Mouse (Mus musculus) embryonic facial prominence, embryonic 15.5 days (tissue): ENCODE results near the gene Hspb7. TPM values are rescaled to one million over a fixed set of nuclear protein-coding genes. Genes with fewer than 3 reads are reported as not detected.

Experiments
- ATAC-seq: fragments of 200-750 bp; cut with Nextera tagmentation; 2 replicates; pipeline ENCODE4 v1.8.0; 2017; ENCODE audit warnings: low read depth, moderate TSS enrichment; ENCODE audit not compliant: insufficient number of reproducible peaks, low FRiP score, low TSS enrichment
- H3K27ac ChIP-seq: fragments of 300-500 bp; sonication (generic); replicated peaks from 2 replicates; pipeline ENCODE4 v1.5.1; 2015; ENCODE audit warnings: mild to moderate bottlenecking, inconsistent platforms
- H3K27me3 ChIP-seq: fragments of 300-500 bp; sonication (generic); 2 replicates; pipeline ENCODE4 v1.6.1; 2015; ENCODE audit warnings: inconsistent platforms
- H3K36me3 ChIP-seq: fragments of 300-500 bp; sonication (generic); 2 replicates; pipeline ENCODE4 v1.6.1; 2015; ENCODE audit warnings: mild to moderate bottlenecking, inconsistent platforms
- H3K4me1 ChIP-seq: fragments of 300-500 bp; sonication (generic); 2 replicates; pipeline ENCODE4 v1.6.1; 2015; ENCODE audit warnings: inconsistent platforms
- H3K4me2 ChIP-seq: fragments of 300-500 bp; sonication (generic); replicated peaks from 2 replicates; pipeline ENCODE4 v1.6.1; 2015; ENCODE audit warnings: mild to moderate bottlenecking, inconsistent platforms
- H3K4me3 ChIP-seq: fragments of 300-500 bp; sonication (generic); replicated peaks from 2 replicates; pipeline ENCODE4 v1.5.1; 2015; ENCODE audit warnings: mild to moderate bottlenecking, inconsistent platforms
- H3K9ac ChIP-seq: fragments of 300-500 bp; sonication (generic); 2 replicates; pipeline ENCODE4 v1.6.1; 2015; ENCODE audit warnings: inconsistent platforms
- H3K9me3 ChIP-seq: fragments of 300-500 bp; sonication (generic); replicated peaks from 2 replicates; pipeline ENCODE4 v1.6.1; 2016; ENCODE audit warnings: inconsistent platforms
- WGBS: fragments of 180-500 bp; shearing (Covaris S2); methylation state at CpG from one replicate; pipeline ENCODE4 v1.1.7; 2015; 5-methylcytosine and 5-hydroxymethylcytosine counted together
- polyA plus RNA-seq: library from polyadenylated mRNA; unstranded; fragments of >200 nt; fragmentation: Nextera tagmentation; extraction: Ambion mirVana; gene quantifications from 2 replicates; pipeline ENCODE4 v1.2.1, GENCODE M21; 2015

Hspb7 gene
- polyA plus RNA-seq, 1 experiment from 2014 or later, result 2.4 TPM

DNA sequence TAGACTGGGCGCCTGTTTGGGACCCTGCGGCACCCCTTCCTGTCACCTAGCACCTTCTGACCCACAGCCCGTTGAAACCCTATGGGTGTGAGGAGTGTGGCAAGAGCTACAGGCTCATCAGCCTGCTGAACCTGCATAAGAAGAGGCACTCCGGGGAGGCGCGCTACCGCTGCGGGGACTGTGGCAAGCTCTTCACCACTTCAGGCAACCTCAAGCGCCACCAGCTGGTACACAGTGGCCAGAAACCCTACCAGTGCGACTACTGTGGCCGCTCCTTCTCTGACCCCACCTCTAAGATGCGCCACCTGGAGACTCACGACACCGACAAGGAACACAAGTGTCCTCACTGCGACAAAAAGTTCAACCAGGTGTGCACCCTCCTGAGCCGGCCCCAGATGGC lies 44.1 kb downstream of the Hspb7 start:
- 80% methylated on average over 16 of the region's 16 CpGs for WGBS
- no peak for ATAC-seq
- Histone ChIP-seq H3K36me3 (peaks cover 76% of the 10 kb centered on the region), H3K4me3 (no peak overlapping the region), H3K9ac (no peak overlapping the region), H3K27ac (no peak overlapping the region), H3K27me3 (no peaks in the 10 kb centered on the region), H3K4me1 (0 out of 2 replicates have a peak, but pooled peaks cover 9% of the 10 kb centered on the region), H3K9me3 (no peaks in the 10 kb centered on the region), H3K4me2 (no peak overlapping the region)

DNA sequence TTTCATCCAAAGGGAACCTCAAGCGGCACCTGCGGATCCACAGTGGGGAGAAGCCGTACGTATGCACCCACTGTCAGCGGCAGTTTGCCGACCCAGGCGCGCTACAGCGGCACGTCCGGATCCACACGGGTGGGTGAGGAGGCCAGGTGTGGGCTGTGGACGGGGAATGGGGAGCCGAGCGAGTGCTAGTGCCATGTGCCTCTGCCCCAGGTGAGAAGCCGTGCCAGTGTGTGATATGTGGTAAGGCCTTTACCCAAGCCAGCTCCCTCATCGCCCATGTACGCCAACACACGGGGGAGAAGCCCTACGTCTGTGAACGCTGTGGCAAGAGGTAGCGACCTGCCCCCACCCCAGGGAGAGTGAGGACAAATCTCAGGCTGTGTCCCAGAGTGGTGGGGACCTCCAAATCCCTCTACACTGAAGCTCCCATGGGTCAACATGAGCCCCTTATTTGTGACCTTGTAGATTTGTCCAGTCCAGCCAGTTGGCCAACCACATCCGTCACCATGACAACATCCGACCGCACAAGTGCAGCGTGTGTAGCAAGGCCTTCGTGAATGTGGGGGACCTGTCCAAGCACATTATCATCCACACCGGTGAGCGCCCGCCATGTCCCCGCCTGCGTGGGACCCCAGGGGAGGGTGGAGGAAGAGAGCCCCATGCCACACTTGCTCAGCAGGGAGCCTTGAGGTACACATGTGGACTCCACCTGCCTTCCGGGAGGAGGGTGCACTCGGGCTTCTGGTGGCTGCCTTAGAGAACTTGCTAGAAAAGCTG lies 45.1 kb downstream of the Hspb7 start:
- WGBS, result 89% methylated on average over 34 of the region's 34 CpGs
- Histone ChIP-seq H3K36me3 (peaks cover 86% of the 10 kb centered on the region), H3K4me1 (0 out of 2 replicates have a peak, but pooled peaks cover 9% of the 10 kb centered on the region), H3K4me3 (no peak overlapping the region), H3K27me3 (no peaks in the 10 kb centered on the region), H3K9ac (no peak overlapping the region), H3K4me2 (no peak overlapping the region), H3K9me3 (no peaks in the 10 kb centered on the region), H3K27ac (no peak overlapping the region)
- ATAC-seq, result no peak

DNA sequence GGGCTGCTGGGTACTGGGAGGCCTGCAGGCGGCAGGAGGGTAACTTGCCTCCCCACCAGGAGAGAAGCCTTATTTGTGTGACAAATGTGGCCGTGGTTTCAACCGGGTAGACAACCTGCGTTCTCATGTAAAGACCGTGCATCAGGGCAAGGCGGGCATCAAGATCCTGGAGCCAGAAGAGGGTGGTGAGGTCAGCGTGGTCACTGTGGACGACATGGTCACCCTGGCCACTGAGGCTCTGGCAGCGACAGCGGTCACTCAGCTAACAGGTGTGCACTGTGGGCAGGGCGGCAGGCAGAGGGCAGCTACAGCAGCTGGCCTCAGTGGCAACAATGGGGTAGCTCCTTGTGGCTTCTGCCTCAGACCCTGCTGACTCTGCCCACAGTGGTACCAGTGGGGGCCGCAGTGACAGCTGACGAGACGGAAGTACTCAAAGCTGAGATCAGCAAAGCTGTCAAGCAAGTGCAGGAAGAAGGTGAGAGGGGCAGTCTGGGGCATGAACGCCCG lies 45.8 kb downstream of the Hspb7 start:
- Histone ChIP-seq H3K27me3 (no peaks in the 10 kb centered on the region), H3K4me1 (0 out of 2 replicates have a peak, but pooled peaks cover 9% of the 10 kb centered on the region), H3K4me2 (no peak overlapping the region), H3K27ac (no peak overlapping the region), H3K4me3 (no peak overlapping the region), H3K9ac (no peak overlapping the region), H3K9me3 (peaks cover 3% of the 10 kb centered on the region; the same call in 1 of the 2 replicates), H3K36me3 (peaks cover 92% of the 10 kb centered on the region)
- 89% methylated on average over 16 of the region's 16 CpGs for WGBS
- no peak for ATAC-seq

GRCm38 (mm10) chr4:141466844-141467580 lies 46.4 kb downstream of the Hspb7 start:
- Histone ChIP-seq H3K4me1 (0 out of 2 replicates have a peak, but pooled peaks cover 9% of the 10 kb centered on the region), H3K27me3 (no peaks in the 10 kb centered on the region), H3K4me3 (no peak overlapping the region), H3K27ac (no peak overlapping the region), H3K9ac (no peak overlapping the region), H3K4me2 (no peak overlapping the region), H3K36me3 (peaks cover 95% of the 10 kb centered on the region), H3K9me3 (peaks cover 6% of the 10 kb centered on the region; the same call in 1 of the 2 replicates)
- 83% methylated on average over 15 of the region's 15 CpGs for WGBS
- no peak for ATAC-seq

DNA sequence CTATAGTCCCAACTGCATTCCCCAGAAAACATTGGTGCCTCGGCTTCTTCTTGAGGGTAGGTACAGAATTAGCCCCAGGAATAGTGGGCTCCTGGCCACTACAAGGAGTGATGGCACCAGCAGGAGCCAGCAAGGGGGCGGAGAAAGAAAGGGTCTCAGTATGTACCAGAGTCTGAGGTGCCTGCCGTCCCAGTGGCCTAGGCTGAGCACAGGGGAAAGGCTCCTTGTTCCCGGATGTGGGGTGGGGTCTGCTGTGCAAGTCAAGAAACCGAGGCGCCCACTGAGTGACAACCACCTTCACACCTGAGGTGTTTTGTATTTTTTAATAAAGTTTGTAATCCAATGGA lies 47.0 kb downstream of the Hspb7 start:
- 82% methylated on average over 6 of the region's 6 CpGs for WGBS
- H3K4me2 ChIP-seq, result no peak overlapping the region
- H3K4me3 ChIP-seq, result no peak overlapping the region
- H3K4me1 ChIP-seq, result 0 out of 2 replicates have a peak, but pooled peaks cover 9% of the 10 kb centered on the region
- ATAC-seq, result no peak
- no peak overlapping the region for H3K27ac ChIP-seq
- no peak overlapping the region for H3K9ac ChIP-seq
- peaks cover 6% of the 10 kb centered on the region; the same call in 1 of the 2 replicates for H3K9me3 ChIP-seq
- peaks cover 96% of the 10 kb centered on the region for H3K36me3 ChIP-seq
- no peaks in the 10 kb centered on the region for H3K27me3 ChIP-seq

DNA sequence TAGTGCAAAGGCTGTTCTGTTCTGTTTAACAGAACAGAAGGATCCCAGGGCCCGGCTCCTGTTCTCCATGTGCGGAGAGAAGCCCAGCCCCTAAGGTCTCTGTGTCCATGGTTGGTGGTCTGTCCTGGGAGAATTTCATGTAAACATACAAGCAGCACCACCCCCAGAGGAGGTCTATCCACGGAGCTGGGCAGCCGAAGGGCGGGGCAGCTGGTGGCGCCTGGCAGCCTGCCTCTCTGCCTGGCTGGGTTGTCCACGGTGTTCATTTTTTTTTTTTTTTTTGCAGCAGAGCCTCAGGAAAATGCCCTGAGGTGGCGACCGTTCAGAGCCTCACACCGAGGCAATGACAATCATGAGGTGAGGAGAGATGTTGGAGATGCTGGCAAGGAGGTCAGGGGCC lies 48.0 kb downstream of the Hspb7 start:
- ATAC-seq, result no peak
- peaks cover 6% of the 10 kb centered on the region; the same call in 1 of the 2 replicates for H3K9me3 ChIP-seq
- H3K4me1 ChIP-seq, result 0 out of 2 replicates have a peak, but pooled peaks cover 9% of the 10 kb centered on the region
- H3K36me3 ChIP-seq, result peaks cover 96% of the 10 kb centered on the region
- no peak overlapping the region for H3K4me3 ChIP-seq
- 42% methylated on average over 10 of the region's 10 CpGs for WGBS
- no peak overlapping the region for H3K4me2 ChIP-seq
- 0 out of 2 replicates have a peak overlapping the region, but pooled peaks have one; percentile 34 for H3K27ac ChIP-seq
- no peak overlapping the region for H3K9ac ChIP-seq
- H3K27me3 ChIP-seq, result no peaks in the 10 kb centered on the region

GRCm38 (mm10) chr4:141469343-141469742 lies 48.8 kb downstream of the Hspb7 start:
- H3K4me3 ChIP-seq, result no peak overlapping the region
- peaks cover 96% of the 10 kb centered on the region for H3K36me3 ChIP-seq
- no peak overlapping the region for H3K27ac ChIP-seq
- no peaks in the 10 kb centered on the region for H3K27me3 ChIP-seq
- 0 out of 2 replicates have a peak, but pooled peaks cover 9% of the 10 kb centered on the region for H3K4me1 ChIP-seq
- H3K4me2 ChIP-seq, result no peak overlapping the region
- WGBS, result 80% methylated on average over 9 of the region's 9 CpGs
- H3K9ac ChIP-seq, result no peak overlapping the region
- ATAC-seq, result no peak
- H3K9me3 ChIP-seq, result peaks cover 6% of the 10 kb centered on the region; the same call in 1 of the 2 replicates

DNA sequence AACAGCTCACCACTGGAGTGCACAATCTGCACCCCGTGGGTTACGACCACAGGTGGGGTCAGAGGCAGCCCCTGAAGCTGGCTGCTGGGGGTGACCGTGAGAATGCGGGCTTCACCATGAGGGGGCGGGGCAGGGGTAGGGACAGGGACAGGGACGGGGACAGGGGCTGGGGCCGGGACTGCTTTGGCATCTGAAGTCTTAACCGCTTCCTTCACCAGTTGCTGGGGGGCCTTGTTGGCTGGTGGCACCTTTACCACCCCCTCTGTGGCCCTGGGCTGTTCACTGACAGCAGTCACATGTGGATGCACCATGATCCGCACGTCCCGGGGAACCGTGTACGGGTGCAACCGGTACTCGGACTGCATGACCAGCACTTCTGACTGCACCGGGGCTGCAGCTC lies 50.9 kb downstream of the Hspb7 start:
- no peak overlapping the region for H3K4me2 ChIP-seq
- 95% methylated on average over 16 of the region's 16 CpGs for WGBS
- 0 out of 2 replicates have a peak, but pooled peaks cover 9% of the 10 kb centered on the region for H3K4me1 ChIP-seq
- peaks cover 96% of the 10 kb centered on the region for H3K36me3 ChIP-seq
- no peak for ATAC-seq
- H3K9ac ChIP-seq, result no peak overlapping the region
- H3K27ac ChIP-seq, result no peak overlapping the region
- peaks cover 6% of the 10 kb centered on the region; the same call in 1 of the 2 replicates for H3K9me3 ChIP-seq
- no peak overlapping the region for H3K4me3 ChIP-seq
- no peaks in the 10 kb centered on the region for H3K27me3 ChIP-seq

GRCm38 (mm10) chr4:141472641-141473321 lies 52.2 kb downstream of the Hspb7 start:
- WGBS, result 92% methylated on average over 32 of the region's 32 CpGs
- Histone ChIP-seq H3K36me3 (peaks cover 96% of the 10 kb centered on the region), H3K9ac (no peak overlapping the region), H3K4me1 (0 out of 2 replicates have a peak, but pooled peaks cover 9% of the 10 kb centered on the region), H3K27me3 (no peaks in the 10 kb centered on the region), H3K27ac (no peak overlapping the region), H3K9me3 (peaks cover 6% of the 10 kb centered on the region; the same call in 1 of the 2 replicates), H3K4me2 (no peak overlapping the region), H3K4me3 (no peak overlapping the region)
- ATAC-seq, result no peak

DNA sequence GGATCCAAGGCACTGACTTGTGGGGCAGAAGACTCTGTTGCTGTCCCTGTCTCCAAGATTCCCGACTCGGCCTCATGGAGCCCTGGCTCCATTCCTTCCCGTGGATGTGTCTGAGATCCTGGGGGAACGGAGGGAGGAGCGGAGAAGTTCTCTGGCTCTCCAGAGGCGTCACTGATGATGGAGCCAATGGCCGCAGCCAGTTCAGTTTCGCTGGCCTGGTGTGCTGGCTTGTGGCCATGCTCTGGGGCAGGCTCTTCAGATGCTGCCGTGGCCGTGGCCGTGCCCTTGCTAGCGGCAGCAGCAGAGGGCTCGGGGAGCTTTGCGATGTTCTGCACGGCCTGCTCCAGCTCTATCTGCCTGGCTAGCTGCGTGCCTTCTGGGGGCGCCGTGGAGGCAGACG lies 53.9 kb downstream of the Hspb7 start:
- WGBS, result 87% methylated on average over 19 of the region's 19 CpGs
- peaks cover 6% of the 10 kb centered on the region; the same call in 1 of the 2 replicates for H3K9me3 ChIP-seq
- peaks cover 4% of the 10 kb centered on the region; the same call in 1 of the 2 replicates for H3K4me1 ChIP-seq
- H3K27ac ChIP-seq, result no peak overlapping the region
- H3K4me2 ChIP-seq, result no peak overlapping the region
- H3K36me3 ChIP-seq, result peaks cover 99% of the 10 kb centered on the region
- H3K27me3 ChIP-seq, result no peaks in the 10 kb centered on the region
- no peak for ATAC-seq
- H3K4me3 ChIP-seq, result no peak overlapping the region
- no peak overlapping the region for H3K9ac ChIP-seq
